Mouse (Mus musculus): ENCODE data around the gene Dll3. TPM values are rescaled to one million over a fixed set of nuclear protein-coding genes. Genes with fewer than 3 reads are reported as not detected.

The Dll3 gene
- total RNA-seq (2021) = 1 to 10 TPM; 1.5 to 1.6 TPM
- long read RNA-seq, experiment 1, partial matches to known transcripts = 0 of 1 reads
- long read RNA-seq, experiment 1, other reads (novel, unspliced or antisense) = 1 of 1 reads
- long read RNA-seq, experiment 2, partial matches to known transcripts = 3 of 3 reads
- long read RNA-seq, experiment 2, other reads (novel, unspliced or antisense) = 0 of 3 reads

DNA sequence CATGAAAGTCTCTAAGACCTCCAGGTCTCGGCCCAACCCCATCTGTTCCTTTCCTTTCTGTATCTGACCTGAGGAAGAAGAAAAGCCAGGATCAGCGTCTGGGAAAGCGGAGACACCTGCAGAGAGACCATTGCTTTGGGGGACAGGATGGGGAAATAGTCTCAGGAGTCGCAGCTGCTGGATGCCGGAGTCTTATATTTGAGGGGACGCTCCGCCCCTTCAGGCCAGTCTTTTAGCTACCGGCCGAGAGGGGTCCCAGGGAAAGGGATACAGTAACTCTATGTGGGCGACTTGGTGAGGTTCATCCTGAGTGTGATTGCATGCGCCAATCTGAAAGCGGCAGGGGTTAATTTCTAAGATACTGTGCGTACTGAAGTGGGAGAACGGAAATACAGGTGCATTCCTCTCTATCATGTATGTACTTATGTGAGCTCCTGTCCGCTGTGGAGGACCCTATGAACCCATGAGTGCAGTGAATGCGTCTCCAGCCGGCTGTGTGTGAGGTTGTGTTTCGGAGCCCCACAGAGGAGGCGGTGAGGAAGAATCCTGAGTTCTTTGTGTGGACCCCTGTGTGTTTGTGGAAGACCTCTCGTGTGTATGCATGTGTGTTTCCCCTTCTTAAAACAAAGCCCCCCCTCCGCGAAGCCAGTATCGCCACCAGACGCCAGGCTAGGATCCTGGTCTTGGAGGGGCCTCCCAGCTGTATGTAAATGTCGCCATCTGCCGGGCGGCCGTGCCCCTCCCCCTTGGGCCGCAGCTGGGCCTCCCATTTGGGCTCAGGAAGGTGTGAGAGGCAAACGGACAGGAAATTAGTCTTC lies at the start of gene Dll3:
Gene Dll3 (minus strand): TSS at position 623 of the 818 bp plus-strand sequence.
- DNase-seq (ENCODE audit: low spot score in 2 of 2) = peak in 1 of 2 experiments; percentile 28

DNA sequence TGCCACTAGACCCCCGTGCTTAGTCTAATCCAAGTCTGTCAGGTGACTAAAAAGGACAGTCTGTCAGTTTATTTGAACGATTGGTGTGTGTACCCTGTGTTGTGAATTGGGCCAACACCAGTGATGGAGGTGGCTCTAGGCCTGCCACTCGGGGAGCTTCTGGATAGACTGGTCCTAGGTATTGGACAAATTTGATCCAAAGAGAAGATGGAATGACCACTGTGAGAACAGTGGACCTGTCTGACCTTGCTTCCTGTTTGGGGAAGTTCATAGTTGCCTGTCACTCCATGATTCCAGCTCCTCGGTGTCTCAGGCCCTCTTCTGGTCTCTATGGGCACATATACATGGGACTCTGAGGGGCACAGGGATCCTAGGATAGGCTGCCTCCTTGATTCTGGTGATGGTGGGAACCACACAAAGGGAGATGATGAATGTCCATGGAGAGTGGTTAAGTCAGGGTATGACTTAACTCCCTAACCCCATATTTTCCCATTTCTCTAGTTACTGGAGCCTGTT lies 49.7 kb upstream of the Dll3 start:
- no peak for DNase-seq (ENCODE audit: low spot score in 2 of 2)

DNA sequence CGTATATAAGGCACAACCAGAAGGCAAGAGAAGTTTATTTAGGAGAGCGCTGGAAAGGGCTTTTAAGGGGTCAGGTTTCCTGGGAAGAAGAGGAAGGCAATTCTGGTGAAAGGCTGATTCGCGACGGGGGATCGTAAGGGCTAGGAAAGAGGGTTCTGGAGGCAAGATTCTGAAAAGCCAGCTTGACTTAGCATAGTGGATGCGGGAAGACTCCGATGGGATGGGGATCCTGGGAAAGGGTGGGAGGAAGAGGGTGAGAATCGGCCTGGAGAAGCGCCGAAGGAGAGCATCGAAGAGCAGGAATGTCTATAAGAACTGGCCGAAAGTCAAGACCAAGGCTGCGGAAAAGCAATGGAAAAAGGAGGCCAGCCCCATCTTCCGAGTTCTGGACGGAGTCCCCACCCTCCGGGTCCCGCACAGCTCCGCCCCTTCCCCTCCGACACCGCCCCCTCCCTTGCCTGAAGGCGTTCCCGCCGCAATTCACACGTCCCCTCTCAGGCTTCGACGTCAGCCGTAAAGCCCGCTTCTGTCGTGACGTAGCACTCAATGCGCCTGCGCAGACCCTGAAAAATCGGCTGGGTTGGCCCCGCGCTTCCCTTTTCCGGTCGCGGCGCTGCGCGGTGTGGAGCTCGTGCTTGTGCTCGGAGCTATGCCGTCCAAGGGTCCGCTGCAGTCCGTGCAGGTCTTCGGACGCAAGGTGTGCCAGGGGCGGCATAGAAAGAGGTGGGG lies 48.3 kb upstream of the Dll3 start, which contains the start of gene Rps16:
Gene Rps16 (plus strand): TSS at position 498 of the 729 bp plus-strand sequence.
- DNase-seq (ENCODE audit: low spot score in 2 of 2) = peak; percentile 98

DNA sequence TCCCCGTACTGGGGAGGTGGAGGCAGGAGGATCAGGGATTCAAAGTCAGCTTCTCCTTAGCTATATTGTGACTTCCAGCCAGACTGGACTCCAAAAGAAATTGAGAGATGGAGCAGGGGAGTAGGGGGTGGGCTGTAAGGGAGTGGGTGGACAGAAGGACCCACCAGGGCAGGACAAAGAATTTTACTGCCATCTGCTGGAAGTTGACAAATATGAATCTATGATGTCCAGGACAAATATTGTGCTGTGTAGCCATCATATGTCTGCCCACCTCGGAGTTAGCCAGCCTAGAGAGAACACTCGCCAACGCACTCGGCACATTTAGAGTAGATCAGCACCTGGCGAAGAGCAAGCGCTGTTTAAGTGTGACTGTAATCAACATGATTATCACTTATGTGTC lies 46.6 kb upstream of the Dll3 start:
- no peak for DNase-seq (ENCODE audit: low spot score in 2 of 2)

DNA sequence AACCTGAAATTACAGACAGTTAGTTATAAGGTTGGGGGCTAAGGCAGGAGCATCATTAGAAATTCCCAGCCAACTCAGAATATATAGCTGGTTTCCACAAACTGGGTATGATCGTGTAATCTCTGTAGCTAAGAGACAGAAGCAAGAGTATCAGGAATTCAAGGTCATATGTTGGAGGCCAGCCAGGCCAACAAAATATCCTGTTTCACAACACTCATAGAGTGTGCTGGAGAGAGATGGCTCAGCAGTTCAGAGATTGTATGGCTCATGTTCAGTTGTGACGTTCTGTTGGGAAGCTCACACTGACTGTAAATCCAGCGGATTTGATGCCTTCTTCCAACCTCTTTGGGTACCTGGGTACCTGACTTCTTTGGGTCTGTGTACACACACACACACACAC lies 45.7 kb upstream of the Dll3 start:
- DNase-seq (ENCODE audit: low spot score in 2 of 2) = no peak

DNA sequence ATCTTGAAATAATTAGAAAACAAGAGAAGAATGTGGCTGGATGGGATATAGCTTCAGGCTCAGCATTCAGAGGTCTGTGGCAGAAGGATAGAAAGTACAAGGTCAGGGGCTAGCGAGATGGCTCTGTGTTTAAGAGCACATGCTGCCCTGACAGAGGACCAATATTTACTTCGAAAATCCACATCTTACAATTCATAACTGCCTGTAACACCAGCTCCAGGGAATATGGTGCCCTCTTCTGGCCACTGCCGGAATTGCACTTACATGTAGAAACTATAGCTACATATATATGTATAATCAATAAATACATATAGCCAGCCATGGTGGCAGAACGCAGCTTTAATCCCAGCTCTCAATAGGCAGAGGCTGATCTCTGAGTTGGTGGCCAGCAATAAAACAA lies 42.6 kb upstream of the Dll3 start:
- DNase-seq (ENCODE audit: low spot score in 2 of 2) = peak; percentile 35 to 76

DNA sequence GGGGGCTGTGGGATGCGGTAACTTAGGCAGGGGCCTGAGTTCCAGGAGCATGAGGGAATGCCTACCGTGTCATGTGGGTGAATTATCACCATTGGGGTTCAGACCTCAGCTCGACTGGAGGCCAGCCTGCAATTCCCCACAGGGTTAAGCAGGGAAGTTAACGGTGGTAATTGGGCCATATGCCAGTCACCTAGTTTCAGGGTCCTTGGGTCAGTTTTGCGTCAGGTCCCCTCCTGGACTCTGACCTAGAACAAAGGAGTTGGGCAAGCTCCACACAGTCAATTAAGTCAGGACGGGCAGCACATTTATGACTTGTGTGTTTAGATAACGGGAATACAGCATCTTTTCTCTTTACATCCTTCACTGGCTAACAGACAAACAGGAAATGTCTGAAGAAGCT lies 39.3 kb upstream of the Dll3 start:
- DNase-seq (ENCODE audit: low spot score in 2 of 2) = no peak

DNA sequence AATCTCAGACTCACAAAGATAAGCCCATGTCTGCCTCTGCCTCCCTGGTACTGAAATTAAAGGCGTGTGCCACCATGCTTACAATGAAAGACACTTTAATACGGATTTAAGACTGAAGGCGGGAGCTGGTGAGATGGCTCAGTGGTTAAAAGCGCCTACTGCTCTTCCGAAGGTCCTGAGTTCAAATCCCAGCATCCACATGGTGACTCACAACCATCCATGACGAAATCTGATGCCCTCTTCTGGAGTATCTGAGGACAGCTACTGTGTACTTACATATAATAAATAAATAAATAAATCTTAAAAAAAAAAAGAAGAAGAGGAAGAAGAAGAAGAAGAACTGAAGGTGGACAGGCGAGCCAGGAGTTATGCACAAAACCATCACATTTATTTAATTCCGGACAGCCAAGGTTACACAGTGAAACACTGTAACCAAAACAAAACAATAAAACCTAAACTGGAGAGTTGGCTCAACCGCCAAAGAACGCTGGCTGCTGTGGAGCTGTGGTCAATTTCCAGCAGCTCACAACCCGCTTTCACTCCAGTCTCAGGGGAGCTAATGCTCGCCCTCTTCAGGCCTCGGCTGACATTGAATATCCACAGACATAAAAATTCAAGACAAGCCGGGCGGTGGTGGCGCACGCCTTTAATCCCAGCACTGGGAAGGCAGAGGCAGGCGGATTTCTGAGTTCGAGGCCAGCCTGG lies 37.3 kb upstream of the Dll3 start:
- DNase-seq (ENCODE audit: low spot score in 2 of 2) = no peak

DNA sequence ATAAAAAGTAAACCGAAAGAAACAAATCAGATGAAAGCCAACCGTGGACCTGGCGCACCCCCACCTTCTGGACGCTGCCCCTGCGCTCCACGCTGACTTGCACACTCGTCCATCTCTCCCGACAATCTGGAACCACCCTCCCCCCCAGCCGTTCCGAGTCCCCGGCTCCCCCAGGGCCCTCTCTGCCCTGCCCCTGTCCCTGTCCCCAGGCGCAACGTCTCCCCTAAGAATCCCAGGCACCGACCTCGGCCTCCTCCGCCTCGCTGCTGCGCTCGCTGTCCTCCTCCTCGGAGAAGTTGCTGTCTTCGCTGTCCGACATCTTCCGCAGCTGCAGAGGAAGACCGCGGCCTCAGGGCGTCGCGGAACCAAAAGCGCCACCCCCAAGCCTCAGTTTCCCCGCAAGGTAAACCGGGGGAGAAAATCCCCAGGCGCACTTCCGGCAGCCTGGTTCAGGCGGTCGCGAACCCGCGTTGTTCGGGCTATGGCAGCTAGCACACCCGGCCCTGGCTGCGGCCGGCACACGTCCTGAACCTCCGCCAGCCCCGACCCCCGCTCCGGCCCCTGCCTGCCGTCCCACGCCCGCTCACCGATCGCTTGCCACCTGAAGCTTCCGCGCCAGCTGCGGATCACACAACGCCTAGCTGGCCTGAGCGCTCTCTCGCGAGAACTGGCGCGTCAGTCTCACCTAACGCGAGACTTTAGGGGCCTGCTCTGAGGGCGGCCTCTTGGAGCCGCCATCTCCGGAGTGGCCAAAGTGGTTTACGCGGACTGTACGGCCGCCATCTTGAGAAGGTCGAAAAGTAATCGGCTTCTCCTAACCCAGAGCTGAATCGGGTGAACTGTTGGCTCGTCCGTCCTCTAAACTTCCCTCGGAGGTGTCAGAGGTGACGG lies 36.3 kb upstream of the Dll3 start, which contains the start of gene Supt5:
Gene Supt5 (minus strand): TSS at position 639 of the 891 bp plus-strand sequence.
- DNase-seq (ENCODE audit: low spot score in 2 of 2) = peak; percentile 96 to 97

DNA sequence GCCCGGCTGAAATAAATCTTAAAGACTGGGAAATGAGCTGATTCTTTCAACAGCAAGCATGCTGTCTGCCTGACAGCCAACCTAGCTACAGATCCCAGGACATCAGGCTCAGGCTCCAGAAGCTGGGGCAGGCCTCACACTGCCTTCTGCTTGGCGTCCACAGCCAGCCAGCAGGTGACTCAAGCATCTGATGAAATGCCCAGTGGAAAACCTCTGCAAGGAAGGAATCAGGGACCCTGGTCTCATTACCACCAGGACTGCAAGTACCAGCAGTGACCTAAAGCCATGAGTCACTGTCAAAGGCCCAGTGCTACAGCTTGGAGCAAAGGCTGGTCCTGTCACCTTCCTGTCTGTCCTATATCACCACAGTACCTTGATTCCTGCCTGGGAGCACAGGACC lies 33.4 kb upstream of the Dll3 start:
- DNase-seq (ENCODE audit: low spot score in 2 of 2) = no peak

DNA sequence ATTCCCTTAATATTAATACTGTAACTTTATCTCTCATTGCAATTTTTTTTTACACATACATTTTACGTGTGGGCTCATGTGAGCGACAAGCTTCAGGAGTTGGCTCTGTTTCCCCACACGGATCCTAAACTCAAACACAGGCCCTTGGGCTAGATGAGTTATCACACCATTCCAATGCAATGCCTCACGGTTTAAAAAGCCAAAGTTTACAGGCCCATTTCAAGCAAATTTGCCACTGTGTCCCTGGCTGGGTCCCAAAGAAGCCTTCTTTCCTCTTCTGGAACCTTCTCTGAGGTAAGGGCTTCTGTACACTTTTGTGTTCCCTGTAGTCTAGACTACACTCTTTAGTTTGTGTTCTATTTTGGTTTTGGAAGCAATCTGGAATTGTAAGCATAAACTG lies 32.5 kb upstream of the Dll3 start:
- DNase-seq (ENCODE audit: low spot score in 2 of 2) = no peak

DNA sequence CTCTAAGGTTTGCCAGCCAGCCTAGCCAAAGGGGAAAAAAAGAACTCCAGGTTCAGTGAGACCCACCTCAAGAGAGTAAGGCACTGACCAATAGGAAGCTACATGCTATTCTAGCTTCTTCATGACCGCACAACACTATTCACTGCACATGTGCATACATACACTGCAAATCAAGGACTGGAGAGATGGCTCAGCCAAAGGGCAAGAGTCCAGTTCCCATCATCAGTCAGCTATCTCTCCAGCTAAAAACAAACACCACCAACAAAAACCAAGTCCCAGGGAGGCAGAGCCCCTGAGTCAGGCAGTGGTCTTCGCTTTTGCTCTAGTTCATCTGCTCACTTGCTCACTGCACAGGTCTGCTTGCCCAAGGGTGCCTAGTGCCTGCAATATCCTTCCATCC lies 26.2 kb upstream of the Dll3 start:
- DNase-seq (ENCODE audit: low spot score in 2 of 2) = no peak

DNA sequence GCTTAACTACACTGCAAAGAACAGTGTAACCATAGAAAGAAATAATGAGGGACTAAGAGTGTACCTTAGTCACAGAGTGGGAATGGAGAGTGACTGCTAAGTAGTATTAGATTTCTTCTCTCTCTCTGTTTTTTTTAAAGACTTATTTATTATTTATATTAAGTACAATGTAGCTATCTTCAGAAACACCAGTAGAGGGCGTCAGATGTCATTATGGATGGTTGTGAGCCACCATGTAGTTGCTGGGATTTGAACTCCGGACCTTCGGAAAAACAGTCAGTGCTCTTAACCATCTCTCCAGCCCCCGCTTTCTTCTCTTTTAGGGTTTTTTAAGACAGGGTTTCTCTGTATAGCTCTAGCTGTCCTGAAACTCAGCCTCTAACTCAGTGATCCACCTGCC lies 24.4 kb upstream of the Dll3 start:
- DNase-seq (ENCODE audit: low spot score in 2 of 2) = no peak

DNA sequence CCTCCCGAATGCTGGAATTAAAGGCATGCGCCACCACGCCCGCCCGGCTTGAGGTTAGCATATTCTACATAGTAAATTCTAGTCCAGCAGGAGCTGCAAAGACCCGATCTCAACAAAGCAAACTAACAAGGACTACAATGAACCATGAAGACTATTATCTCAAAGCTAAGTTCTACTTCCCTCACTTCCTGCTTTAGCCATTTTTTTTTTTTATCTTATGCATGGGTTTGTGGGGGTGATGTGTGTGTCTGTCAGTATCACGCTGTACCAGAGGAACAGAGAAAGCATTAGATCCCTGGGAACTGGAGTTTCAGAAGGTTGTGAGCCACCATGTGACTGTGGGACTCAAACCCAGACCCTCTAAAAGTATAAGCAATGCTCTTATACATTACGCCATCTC lies 23.3 kb upstream of the Dll3 start:
- no peak for DNase-seq (ENCODE audit: low spot score in 2 of 2)

DNA sequence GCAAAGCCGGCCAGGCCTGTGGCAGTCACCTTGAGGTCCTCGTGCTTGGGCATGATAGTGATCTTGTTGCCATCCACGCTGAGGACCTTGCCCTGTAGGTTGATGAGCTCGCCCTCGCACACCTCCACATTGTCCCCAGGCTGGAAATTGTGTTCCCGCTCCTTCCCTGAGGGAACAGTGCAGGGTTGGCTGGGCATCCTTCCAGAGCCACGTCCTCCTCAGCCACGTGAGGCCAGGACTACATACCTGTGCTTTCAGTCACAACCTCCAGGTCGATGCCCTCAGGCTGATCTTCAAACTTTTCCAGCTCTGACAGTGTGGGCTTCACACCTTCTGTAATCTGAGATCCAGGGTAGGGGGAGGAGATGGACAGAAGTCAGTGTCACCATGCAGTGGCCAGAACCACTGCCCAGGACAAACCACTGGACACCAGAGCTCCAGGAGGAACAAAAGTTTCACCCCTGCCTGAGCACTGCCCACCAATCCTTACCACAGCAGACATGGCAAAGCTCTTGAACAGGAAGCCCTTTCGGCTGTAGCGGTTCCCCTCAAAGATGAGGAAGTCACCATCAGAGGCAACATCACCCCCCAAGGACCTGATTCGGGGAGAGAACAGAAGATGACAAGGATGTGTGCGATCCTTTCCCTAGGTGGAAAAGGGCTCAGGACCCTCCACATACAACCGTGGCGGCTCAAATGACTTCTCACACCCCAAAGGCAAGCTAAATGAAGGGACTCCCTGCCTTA lies 20.1 kb upstream of the Dll3 start:
- no peak for DNase-seq (ENCODE audit: low spot score in 2 of 2)

DNA sequence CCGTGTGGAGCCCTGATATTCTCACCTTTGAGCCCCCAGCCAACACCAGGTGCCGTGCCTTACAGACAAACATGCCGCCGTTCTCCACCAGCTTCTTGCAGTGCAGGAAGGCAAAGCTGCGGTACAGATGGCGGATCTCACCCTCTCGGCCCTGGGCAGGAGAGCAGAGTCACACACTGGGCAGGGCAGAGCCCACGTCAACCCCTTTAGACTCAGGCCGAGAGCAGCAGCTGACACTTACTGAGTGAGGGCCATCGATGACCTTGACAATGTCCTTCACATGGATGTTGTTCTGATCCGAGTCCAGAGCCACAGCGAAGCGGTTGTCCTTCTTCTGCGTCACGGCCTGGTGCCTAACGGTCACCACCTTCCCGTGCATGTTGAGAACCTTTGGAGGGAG lies 16.7 kb upstream of the Dll3 start:
- no peak for DNase-seq (ENCODE audit: low spot score in 2 of 2)

DNA sequence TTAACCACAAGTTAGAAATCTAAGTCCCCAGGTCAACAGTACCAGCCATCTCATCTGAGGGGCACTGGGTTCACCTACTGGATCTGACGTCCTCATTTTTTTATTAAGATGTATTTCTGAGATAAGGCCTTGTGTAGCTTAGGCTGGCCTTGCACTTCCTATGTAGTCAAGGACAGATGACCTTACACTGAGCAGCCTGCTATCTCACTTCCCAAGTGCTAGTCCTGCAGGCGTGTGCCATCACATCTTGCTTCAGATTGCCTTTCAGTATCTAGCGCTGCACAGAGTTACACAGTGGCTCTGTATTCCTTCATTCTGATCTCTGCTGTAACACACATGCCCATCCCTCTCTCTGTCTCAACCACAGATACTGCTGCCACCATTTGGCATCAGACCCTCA lies 16.0 kb upstream of the Dll3 start:
- no peak for DNase-seq (ENCODE audit: low spot score in 2 of 2)

DNA sequence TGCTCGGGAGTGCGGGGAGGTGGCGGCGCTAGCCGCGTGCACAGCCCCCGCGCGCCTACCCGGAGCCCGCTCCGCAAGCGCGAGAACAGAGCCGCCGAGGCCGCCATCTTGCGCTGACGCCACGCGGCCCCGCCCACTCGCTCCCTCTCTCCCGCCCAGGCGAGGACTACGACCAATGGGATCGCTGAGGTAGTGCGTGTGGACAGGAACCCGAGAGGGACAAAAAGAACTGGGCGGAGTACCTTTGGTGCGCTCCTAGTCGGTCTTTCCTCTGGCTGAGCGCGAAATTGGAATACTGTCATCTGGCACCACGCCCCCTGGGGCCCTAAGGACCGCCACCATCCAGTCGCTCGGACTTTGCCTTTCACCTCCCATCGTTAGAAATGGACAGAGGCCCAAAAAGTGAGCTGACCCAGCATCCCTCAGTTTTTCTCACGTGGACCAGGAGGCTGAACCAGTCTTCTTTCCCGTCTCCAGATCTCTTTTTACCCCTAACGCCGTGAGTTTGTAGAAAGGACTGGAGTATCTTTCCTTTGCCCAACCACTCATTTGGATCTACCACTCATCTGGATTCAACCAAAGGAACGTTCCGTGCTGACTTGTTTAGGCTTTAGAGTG lies 10.0 kb upstream of the Dll3 start, which contains the start of gene Timm50:
Gene Timm50 (minus strand): TSS at position 147 of the 618 bp plus-strand sequence.
- peak; percentile 99 to 100 for DNase-seq (ENCODE audit: low spot score in 2 of 2)
